Mouse (Mus musculus): ENCODE measurements around the gene Pbx3.

Pbx3 gene

DNA sequence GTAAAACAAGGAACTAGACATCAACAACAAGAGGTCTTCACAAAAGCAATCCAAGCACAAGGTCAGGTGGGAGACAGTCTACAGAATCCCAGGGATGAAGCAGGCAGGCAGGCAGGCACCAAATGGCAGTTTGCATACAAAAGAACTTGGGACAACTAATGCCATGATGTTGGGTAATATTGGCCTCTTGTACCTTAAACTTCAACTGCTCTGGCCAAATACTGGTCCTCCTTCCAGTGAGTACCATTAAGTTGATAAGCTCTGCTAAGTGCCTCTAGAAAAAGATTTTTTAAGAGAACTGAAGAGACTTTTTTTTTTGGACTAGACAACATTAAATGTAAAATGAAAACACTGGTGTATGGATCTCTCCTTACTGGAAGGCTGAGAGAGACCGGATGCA lies 83.2 kb downstream of the Pbx3 start:
- DNase-seq (ENCODE audit: low read depth), result no peak

GRCm38 (mm10) chr2:34284239-34284638 lies 88.7 kb downstream of the Pbx3 start:
- no peak for DNase-seq (ENCODE audit: low read depth)

DNA sequence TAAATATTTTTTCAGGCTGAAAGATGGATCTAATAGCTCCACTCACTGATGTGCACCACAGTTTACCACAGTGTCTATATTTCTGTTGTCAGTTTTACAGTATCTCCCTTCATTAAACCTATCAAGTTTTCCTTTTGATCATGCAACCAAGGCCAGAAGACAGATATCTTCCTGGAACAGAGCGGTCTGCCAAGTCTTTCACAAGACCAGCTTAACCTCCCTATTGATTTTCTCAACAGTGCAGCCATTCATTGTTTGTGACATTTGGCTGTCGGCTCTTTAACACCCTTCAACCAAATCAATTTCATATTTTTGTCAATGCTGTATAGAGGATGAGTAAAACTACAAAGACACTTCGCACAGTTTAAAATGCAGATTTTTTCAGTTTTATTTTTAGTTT lies 91.9 kb downstream of the Pbx3 start:
- no peak for DNase-seq (ENCODE audit: low read depth)

- no peak for DNase-seq (ENCODE audit: low read depth)
These were observed 93.2 kb downstream of the Pbx3 start for GRCm38 (mm10) chr2:34279726-34280125.

DNA sequence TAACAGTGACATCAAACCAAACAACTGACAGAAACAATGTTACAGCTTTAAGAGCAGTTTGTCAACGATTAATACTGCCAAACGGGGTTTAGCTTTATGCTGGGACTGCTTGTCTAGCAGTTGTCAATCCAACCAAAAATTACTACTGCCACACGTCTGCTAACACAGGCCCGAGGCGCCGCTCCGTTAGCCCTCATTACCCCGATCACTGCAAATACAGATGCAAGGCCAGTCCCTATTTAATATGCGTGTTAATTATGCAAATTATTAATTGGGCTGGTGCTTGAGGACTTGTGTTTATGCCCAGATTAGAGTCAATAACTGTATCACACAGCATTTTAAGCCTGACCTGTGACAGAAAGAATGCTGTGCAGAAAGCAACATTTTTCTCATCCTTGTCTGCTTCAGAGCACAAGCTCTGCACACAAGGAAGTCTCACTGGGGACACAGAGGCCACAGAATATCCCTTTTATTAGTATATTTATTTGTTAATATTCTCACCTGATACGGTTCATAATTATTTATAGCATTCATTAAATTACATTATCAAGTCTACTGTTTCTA lies 97.2 kb downstream of the Pbx3 start:
- DNase-seq (ENCODE audit: low read depth), result no peak

DNA sequence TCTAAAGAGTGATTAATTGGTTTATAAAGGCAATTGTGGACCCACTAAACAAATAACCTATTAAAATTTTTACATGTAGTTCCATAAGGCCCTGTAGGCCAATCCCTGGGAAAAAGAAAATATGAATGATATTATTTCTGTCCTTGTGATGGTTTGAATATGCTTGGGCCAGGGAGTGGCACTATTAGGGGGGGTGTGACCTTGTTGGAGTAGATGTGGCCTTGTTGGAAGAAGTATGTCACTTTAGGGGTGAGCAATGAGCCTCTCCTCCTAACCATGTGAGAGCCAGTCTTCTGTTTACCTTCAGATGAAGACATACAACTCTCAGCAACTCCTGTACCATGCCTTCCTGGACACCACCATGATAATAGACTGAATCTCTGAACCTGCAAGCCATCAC lies 110.9 kb downstream of the Pbx3 start:
- no peak for DNase-seq (ENCODE audit: low read depth)

GRCm38 (mm10) chr2:34260653-34261076 lies 112.3 kb downstream of the Pbx3 start:
- DNase-seq (ENCODE audit: low read depth), result no peak

DNA sequence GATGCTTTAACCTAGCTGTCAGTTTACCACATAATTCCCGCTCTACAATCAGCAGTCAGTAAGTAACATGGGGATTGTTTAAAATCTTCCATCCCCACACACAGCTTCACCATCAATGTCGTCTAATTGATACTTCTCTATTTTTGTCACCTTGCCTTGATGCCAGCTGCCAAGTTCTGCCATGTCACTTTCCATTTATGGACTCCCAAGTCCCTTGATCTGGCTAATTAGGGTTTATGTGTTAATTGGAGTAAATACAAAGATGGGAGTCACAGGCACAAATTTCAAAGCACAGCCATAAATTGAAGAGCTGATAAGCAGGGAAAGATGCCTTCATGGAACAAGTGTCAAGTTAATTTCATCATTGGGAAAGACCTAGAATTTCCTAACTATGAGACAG lies 114.7 kb downstream of the Pbx3 start:
- DNase-seq (ENCODE audit: low read depth), result no peak

- DNase-seq (ENCODE audit: low read depth), result no peak
These were observed 115.3 kb downstream of the Pbx3 start for GRCm38 (mm10) chr2:34257611-34258010.

DNA sequence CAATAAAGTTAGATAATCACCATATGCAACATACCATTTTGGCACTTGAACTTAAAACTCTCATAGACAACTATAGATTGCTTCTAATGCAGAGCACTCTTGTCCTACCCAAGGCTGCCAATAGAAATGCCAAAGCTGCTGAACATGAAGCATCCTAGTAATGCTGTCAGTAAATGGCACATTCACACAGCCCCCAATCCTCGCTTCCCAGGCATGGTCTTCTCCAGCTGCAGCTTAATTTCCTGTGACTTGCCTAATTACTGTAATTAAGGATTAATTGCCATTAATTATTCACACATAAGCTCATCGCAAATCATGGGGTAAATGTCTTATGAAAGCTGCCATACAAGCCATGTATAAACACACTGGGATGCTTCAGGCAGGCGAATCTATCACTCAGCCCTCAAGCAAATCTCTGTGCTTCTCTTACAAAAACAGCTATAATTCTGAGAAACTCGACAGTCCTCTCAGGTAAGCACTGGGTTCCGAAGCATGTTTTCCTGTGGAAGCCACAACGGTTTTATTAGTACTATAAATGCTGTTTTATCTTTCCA lies 116.9 kb downstream of the Pbx3 start:
- no peak for DNase-seq (ENCODE audit: low read depth)

- no peak for DNase-seq (ENCODE audit: low read depth)
These were observed 119.3 kb downstream of the Pbx3 start for GRCm38 (mm10) chr2:34253627-34254026.

DNA sequence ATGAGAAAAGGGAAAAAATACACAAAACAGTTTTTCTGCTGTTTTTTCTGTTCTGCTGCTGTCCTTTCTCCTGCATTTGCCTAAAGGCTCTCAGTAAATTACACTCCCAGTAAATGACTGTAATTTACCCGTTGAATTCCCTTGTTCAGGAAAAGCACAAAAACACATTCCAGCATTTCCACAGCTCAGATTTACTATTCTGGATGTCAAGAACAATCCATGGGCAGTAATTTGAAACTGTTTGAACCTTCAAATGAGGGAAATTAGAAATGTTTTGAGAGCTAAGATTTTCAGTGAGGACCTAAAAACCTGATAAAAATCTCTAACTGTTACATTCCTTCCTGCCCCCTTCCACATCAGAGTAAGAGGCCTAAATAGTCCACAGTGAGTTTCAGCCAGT lies 119.8 kb downstream of the Pbx3 start:
- no peak for DNase-seq (ENCODE audit: low read depth)

DNA sequence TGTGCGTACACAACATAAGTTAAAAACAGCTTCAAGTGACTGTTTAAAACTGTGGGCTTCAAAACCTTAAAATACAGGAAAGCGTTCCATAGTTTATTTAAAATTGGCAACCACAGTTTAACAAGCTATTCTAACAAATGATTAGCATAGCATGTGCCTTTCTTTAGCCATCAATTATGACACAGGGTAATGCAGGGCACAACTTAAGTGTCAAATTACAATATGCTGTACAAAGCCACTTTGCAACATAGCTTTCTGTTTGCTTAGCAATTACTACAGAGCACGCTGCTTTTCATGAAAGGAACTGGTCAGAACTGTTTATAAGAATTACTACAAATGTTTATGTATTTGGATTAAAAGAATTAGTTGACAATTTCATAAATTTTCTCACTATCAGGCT lies 120.7 kb downstream of the Pbx3 start:
- no peak for DNase-seq (ENCODE audit: low read depth)

- DNase-seq (ENCODE audit: low read depth), result no peak
These were observed 122.8 kb downstream of the Pbx3 start for GRCm38 (mm10) chr2:34249961-34250658.

GRCm38 (mm10) chr2:34249141-34249960 lies 123.6 kb downstream of the Pbx3 start:
- peak; percentile 14 for DNase-seq (ENCODE audit: low read depth)

GRCm38 (mm10) chr2:34240885-34241284 lies 132.1 kb downstream of the Pbx3 start:
- no peak for DNase-seq (ENCODE audit: low read depth)

GRCm38 (mm10) chr2:34239315-34239858 lies 133.6 kb downstream of the Pbx3 start:
- DNase-seq (ENCODE audit: low read depth), result no peak

DNA sequence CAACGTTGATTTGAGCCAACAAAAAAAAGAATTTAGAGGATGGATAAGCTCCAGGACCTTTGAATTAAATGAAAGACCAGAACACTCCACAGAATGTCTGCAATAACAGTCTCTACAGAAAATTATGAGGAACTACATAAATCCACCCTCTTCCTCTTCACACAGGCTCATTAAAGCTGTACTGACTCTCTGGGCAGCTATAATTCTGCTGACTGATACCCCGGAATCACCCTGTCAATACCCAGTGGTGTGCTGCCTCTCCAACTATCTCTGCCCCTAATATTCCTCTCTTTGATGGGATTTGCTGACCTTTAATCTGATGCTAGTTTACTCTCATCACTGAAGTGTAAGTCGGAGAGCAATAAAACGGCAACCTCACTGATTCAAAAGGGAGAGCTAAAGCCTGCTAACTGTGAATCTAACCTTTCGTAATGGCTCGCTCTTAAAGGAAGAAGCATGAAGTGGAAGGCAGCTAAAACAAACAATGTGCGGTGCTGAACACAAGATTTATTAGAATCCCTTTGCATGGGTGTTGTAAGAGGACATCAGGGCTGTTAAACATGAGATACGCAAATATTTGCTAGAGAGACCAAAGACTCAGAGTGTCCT lies 137.4 kb downstream of the Pbx3 start:
- no peak for DNase-seq (ENCODE audit: low read depth)

- no peak for DNase-seq (ENCODE audit: low read depth)
These were observed 138.7 kb downstream of the Pbx3 start for GRCm38 (mm10) chr2:34234274-34234673.

DNA sequence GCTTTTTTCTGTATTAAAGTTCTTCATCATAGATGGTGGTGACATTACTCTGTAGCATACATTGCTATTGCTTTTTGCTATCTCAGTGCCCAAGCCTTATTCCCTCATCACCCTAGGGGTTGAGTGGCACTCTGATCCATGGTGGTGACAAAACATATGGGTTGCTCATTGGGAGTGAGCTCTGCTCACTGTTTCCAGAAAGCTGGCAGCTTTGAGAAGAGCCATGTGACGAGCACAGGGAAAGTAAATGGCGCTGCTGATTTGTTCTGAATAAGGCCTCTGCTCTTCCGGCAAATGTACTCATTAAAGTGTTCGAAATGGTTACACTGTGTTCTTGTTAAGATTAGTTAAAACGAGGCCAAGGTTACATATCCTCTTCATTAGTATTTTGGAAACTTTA lies 139.7 kb downstream of the Pbx3 start:
- no peak for DNase-seq (ENCODE audit: low read depth)

DNA sequence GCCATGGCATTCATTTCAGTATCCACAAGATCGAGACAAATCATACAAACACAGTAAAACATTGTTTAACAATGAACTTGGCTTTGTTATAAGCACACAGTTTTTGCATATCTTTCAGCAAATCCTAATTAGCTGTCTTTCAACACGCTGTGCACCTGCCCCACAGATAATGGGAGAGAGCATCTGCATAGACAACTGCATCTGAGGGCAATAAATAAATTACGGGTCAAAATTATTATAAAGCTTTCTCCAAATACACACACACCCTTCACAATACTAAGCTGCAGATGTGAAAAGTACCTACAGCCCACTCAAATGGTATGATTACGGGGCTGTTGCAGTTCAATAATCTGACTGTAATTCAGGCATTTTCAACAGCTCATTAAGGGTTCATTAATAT lies 145.3 kb downstream of the Pbx3 start:
- no peak for DNase-seq (ENCODE audit: low read depth)

- DNase-seq (ENCODE audit: low read depth), result no peak
These were observed 147.5 kb downstream of the Pbx3 start for GRCm38 (mm10) chr2:34225470-34225869.

Data from naive thymus-derived CD4-positive, alpha-beta T cell, adult 2 months (primary cell).